Mouse (Mus musculus): ENCODE data around the gene Rap1gap. TPM values are rescaled to one million over a fixed set of nuclear protein-coding genes. Genes with fewer than 3 reads are reported as not detected.

Gene Rap1gap
- total and polyA plus RNA-seq, 3 experiments, result 7.7 to 42.6 TPM; not detected in 1

DNA sequence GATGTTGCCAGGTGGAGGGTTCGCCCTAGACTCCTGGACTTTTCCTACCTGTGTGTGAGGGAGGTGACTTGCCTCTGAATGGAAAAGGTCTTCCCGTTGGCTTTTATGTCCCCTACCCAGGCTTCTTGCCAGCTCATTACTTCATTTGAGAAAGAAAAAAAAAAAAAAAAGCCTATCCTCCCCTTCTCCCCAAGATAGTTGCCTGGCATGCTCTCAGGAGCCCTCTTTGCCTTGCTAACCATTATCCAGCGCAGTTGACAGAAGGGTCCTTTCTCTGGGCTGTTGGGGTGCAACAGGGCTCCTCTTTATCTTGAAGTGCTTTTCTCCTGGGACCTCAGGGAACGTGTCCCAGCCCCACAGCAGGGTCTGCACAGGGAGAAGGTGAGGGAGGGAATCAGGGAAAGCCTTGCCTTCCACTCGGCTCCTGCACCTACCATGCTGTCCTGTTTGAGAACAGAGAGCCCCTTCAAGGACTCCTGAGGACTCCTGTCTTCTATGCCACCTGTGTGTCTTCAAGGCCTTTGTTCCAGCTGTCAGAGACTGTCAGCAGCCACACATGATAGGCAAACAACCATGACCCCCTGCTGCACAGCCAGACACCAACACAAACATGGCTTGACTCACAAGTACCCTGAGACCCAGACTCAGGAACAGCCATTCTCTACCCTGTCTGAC lies 1.9 kb downstream of the Rap1gap start:
- no peaks in the 10 kb centered on the region for H3K4me1 ChIP-seq (ENCODE audit: control insufficient read depth in 1 of 2, insufficient read depth in 2 of 2, low read length in 2 of 2)
- no peaks in the 10 kb centered on the region for H3K79me2 ChIP-seq (ENCODE audit: control insufficient read depth, insufficient read depth, low read length, poor library complexity)
- no peaks in the 10 kb centered on the region for H3K36me3 ChIP-seq (ENCODE audit: control insufficient read depth in 1 of 2, insufficient read depth in 2 of 2, low read length in 2 of 2)
- peaks cover 2 to 3% of the 10 kb centered on the region in 2 experiments; a peak in 3 of 4 replicates for H3K27me3 ChIP-seq (ENCODE audit: control insufficient read depth in 1 of 2, insufficient read depth in 2 of 2, low read length in 2 of 2)
- DNase-seq (ENCODE audit: low read depth, low spot score), result no peak
- no peaks in the 10 kb centered on the region for H3K9me3 ChIP-seq (replicated peaks; ENCODE audit: insufficient read depth, low read length)
- no peak for TF ChIP-seq UBTF (IDR thresholded peaks at IDR 0.05; ENCODE audit: borderline replicate concordance, insufficient read depth, low read depth, low read length)
- no peak for TF ChIP-seq GABPA (IDR thresholded peaks at IDR 0.05; ENCODE audit: low read depth, low read length)
- no peak for TF ChIP-seq MAFK (IDR thresholded peaks at IDR 0.05; ENCODE audit: borderline replicate concordance, low read depth, low read length)
- no peak for TF ChIP-seq MAZ (IDR thresholded peaks at IDR 0.05; ENCODE audit: low read depth, low read length)
- TF ChIP-seq CTCF (IDR thresholded peaks at IDR 0.05 in 2 of 3, conservative IDR thresholded peaks at IDR 0.05 in 1 of 3; ENCODE audit: control insufficient read depth in 1 of 3, insufficient read depth in 1 of 3, low read depth in 2 of 3, low read length in 3 of 3, poor library complexity in 1 of 3, severe bottlenecking in 1 of 3), result no peak
- H3K4me3 ChIP-seq (ENCODE audit: control insufficient read depth in 1 of 2, insufficient read depth in 1 of 2, low read depth in 2 of 2, low read length in 2 of 2), result no peak overlapping the region
- no peak overlapping the region for H3K9ac ChIP-seq (ENCODE audit: control insufficient read depth, low read depth, low read length, poor library complexity, severe bottlenecking)
- no peak overlapping the region for H3K27ac ChIP-seq (ENCODE audit: control insufficient read depth, low read depth, low read length)

GRCm38 (mm10) chr4:137666958-137667345 lies 2.4 kb downstream of the Rap1gap start:
- Histone ChIP-seq H3K9ac (ENCODE audit: control insufficient read depth, low read depth, low read length, poor library complexity, severe bottlenecking) (no peak overlapping the region), H3K4me1 (ENCODE audit: control insufficient read depth in 1 of 2, insufficient read depth in 2 of 2, low read length in 2 of 2) (no peaks in the 10 kb centered on the region)

DNA sequence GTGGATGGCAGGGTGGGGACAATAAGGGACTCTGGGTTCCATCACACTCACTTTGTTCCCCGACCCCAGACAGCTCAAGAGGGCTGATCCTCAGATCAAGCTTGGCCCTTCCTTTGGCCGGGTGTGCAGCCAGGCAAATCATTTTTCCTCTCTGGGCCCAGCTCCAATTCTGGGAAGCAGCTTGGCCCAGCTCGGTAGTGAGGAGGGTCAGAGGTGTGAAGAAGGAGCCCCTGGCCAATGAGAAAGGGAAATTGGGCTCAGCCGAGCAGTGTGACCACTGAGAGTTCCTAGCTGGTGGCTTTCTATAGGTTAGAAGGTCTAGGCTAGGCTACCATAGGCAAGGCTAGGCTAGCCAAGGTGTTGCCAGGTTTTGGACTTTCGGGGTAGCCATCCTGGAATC lies 3.2 kb downstream of the Rap1gap start:
- no peaks in the 10 kb centered on the region for H3K4me1 ChIP-seq (ENCODE audit: control insufficient read depth in 1 of 2, insufficient read depth in 2 of 2, low read length in 2 of 2)
- TF ChIP-seq TBP (IDR thresholded peaks at IDR 0.05; ENCODE audit: low read depth, low read length), result no peak
- no peak for TF ChIP-seq ZMIZ1 (IDR thresholded peaks at IDR 0.05; ENCODE audit: low read depth, low read length)
- no peak for TF ChIP-seq SIN3A (IDR thresholded peaks at IDR 0.05; ENCODE audit: low read length)
- TF ChIP-seq MYC (IDR thresholded peaks at IDR 0.05; ENCODE audit: low read depth, low read length), result no peak
- TF ChIP-seq CTCF (IDR thresholded peaks at IDR 0.05 in 2 of 3, conservative IDR thresholded peaks at IDR 0.05 in 1 of 3; ENCODE audit: control insufficient read depth in 1 of 3, insufficient read depth in 1 of 3, low read depth in 2 of 3, low read length in 3 of 3, poor library complexity in 1 of 3, severe bottlenecking in 1 of 3), result no peak
- no peak for TF ChIP-seq USF1 (IDR thresholded peaks at IDR 0.05; ENCODE audit: low read depth, low read length)
- no peak for TF ChIP-seq MYB (IDR thresholded peaks at IDR 0.05; ENCODE audit: low read depth, low read length)
- no peak for TF ChIP-seq SMC3 (IDR thresholded peaks at IDR 0.05; ENCODE audit: low read depth, low read length)
- no peak for TF ChIP-seq TCF12 (IDR thresholded peaks at IDR 0.05; ENCODE audit: low read depth, low read length)
- no peak for TF ChIP-seq MXI1 (IDR thresholded peaks at IDR 0.05; ENCODE audit: low read depth, low read length)
- no peak for TF ChIP-seq MAZ (IDR thresholded peaks at IDR 0.05; ENCODE audit: low read depth, low read length)
- TF ChIP-seq GABPA (IDR thresholded peaks at IDR 0.05; ENCODE audit: low read depth, low read length), result no peak
- DNase-seq (ENCODE audit: low read depth, low spot score), result no peak
- peaks cover 2 to 6% of the 10 kb centered on the region in 2 experiments; a peak in 3 of 4 replicates for H3K27me3 ChIP-seq (ENCODE audit: control insufficient read depth in 1 of 2, insufficient read depth in 2 of 2, low read length in 2 of 2)
- no peak overlapping the region for H3K27ac ChIP-seq (ENCODE audit: control insufficient read depth, low read depth, low read length)
- no peak overlapping the region for H3K9ac ChIP-seq (ENCODE audit: control insufficient read depth, low read depth, low read length, poor library complexity, severe bottlenecking)
- H3K79me2 ChIP-seq (ENCODE audit: control insufficient read depth, insufficient read depth, low read length, poor library complexity), result no peaks in the 10 kb centered on the region
- H3K4me3 ChIP-seq (ENCODE audit: control insufficient read depth in 1 of 2, insufficient read depth in 1 of 2, low read depth in 2 of 2, low read length in 2 of 2), result no peak overlapping the region
- no peaks in the 10 kb centered on the region for H3K9me3 ChIP-seq (replicated peaks; ENCODE audit: insufficient read depth, low read length)
- no peaks in the 10 kb centered on the region for H3K36me3 ChIP-seq (ENCODE audit: control insufficient read depth in 1 of 2, insufficient read depth in 2 of 2, low read length in 2 of 2)

More at GRCm38 (mm10) chr4:137666958-137667345, 2.4 kb downstream of the Rap1gap start:
- Histone ChIP-seq H3K27ac (ENCODE audit: control insufficient read depth, low read depth, low read length) (no peak overlapping the region), H3K79me2 (ENCODE audit: control insufficient read depth, insufficient read depth, low read length, poor library complexity) (no peaks in the 10 kb centered on the region), H3K36me3 (ENCODE audit: control insufficient read depth in 1 of 2, insufficient read depth in 2 of 2, low read length in 2 of 2) (no peaks in the 10 kb centered on the region), H3K4me3 (ENCODE audit: control insufficient read depth in 1 of 2, insufficient read depth in 1 of 2, low read depth in 2 of 2, low read length in 2 of 2) (no peak overlapping the region), H3K9me3 (replicated peaks; ENCODE audit: insufficient read depth, low read length) (no peaks in the 10 kb centered on the region), H3K27me3 (ENCODE audit: control insufficient read depth in 1 of 2, insufficient read depth in 2 of 2, low read length in 2 of 2) (peaks cover 2 to 6% of the 10 kb centered on the region in 2 experiments; a peak in 3 of 4 replicates)
- DNase-seq (ENCODE audit: low read depth, low spot score), result no peak
- TF ChIP-seq ETS1 (IDR thresholded peaks at IDR 0.05; ENCODE audit: low read depth, low read length), result no peak
- no peak for TF ChIP-seq MYC (IDR thresholded peaks at IDR 0.05; ENCODE audit: low read depth, low read length)
- no peak for TF ChIP-seq UBTF (IDR thresholded peaks at IDR 0.05; ENCODE audit: borderline replicate concordance, insufficient read depth, low read depth, low read length)
- no peak for TF ChIP-seq POLR2AphosphoS5 (IDR thresholded peaks at IDR 0.05; ENCODE audit: borderline replicate concordance, low read depth, low read length)
- no peak for TF ChIP-seq NELFE (IDR thresholded peaks at IDR 0.05; ENCODE audit: low read depth, low read length)
- no peak for TF ChIP-seq ZNF384 (IDR thresholded peaks at IDR 0.05; ENCODE audit: low read depth, low read length)
- TF ChIP-seq SMC3 (IDR thresholded peaks at IDR 0.05; ENCODE audit: low read depth, low read length), result no peak
- TF ChIP-seq ZMIZ1 (IDR thresholded peaks at IDR 0.05; ENCODE audit: low read depth, low read length), result no peak
- TF ChIP-seq POLR2AphosphoS2 (IDR thresholded peaks at IDR 0.05; ENCODE audit: low read length), result no peak
- no peak for TF ChIP-seq TAL1 (IDR thresholded peaks at IDR 0.05; ENCODE audit: low read length)
- TF ChIP-seq MAX (IDR thresholded peaks at IDR 0.05; ENCODE audit: low read length), result no peak
- no peak for TF ChIP-seq SIN3A (IDR thresholded peaks at IDR 0.05; ENCODE audit: low read length)
- TF ChIP-seq KAT2A (conservative IDR thresholded peaks at IDR 0.05; ENCODE audit: low read depth, low read length), result no peak
- TF ChIP-seq MXI1 (IDR thresholded peaks at IDR 0.05; ENCODE audit: low read depth, low read length), result no peak
- no peak for TF ChIP-seq RCOR1 (IDR thresholded peaks at IDR 0.05; ENCODE audit: low read depth, low read length)
- no peak for TF ChIP-seq ELF1 (IDR thresholded peaks at IDR 0.05; ENCODE audit: low read depth, low read length)

Data from MEL (cell line).